Mouse (Mus musculus) liver, embryonic 14.5 days (tissue): ENCODE results near the gene Gaa. TPM values are rescaled to one million over a fixed set of nuclear protein-coding genes. Genes with fewer than 3 reads are reported as not detected.
A peak's percentile ranks its signal among the peaks of the same experiment; 100 is the strongest.
"Not testable (repeated sequence)": the region's sequence is repeated elsewhere in the genome, so short reads cannot be mapped to it uniquely, and the experiment has no call there.

Experiments used
- ATAC-seq: fragments of 200-750 bp; cut with Nextera tagmentation; 2 replicates; pipeline ENCODE4 v1.8.0; 2017; ENCODE audit warnings: moderate number of reproducible peaks, mild to moderate bottlenecking, moderate library complexity; ENCODE audit not compliant: insufficient read depth
- DNase-seq, 3 experiments: peaks; one replicate each; pipeline ENCODE4 v3.0.0-alpha.2; 2012 to 2013; ENCODE audit warnings: low read depth in 3 of 3, low spot score in 3 of 3
- H3K27ac ChIP-seq: fragments of 300-500 bp; sonication (generic); 2 replicates; pipeline ENCODE4 v1.5.1; 2014; ENCODE audit warnings: moderate library complexity, mild to moderate bottlenecking, control low read depth, inconsistent platforms
- H3K27me3 ChIP-seq: fragments of 300-500 bp; sonication (generic); 2 replicates; pipeline ENCODE4 v1.6.1; 2014; ENCODE audit warnings: mild to moderate bottlenecking, low read length, moderate library complexity; ENCODE audit not compliant: control insufficient read depth, insufficient read depth
- H3K36me3 ChIP-seq: fragments of 300-500 bp; sonication (generic); replicated peaks from 2 replicates; pipeline ENCODE4 v1.6.1; 2014; ENCODE audit warnings: low read depth; ENCODE audit not compliant: control insufficient read depth, insufficient read depth
- H3K4me1 ChIP-seq, 2 experiments: fragments of 200-500 bp in 1 of 2; fragments of 300-500 bp in 1 of 2; sonication (generic) in 1 of 2; replicated peaks; 2 replicates each; pipeline ENCODE4 v1.6.1; 2012 to 2014; ENCODE audit warnings: antibody characterized with exemption in 1 of 2, inconsistent platforms in 1 of 2, low read length in 1 of 2; ENCODE audit not compliant: control insufficient read depth in 2 of 2, insufficient read depth in 2 of 2
- H3K4me2 ChIP-seq: fragments of 300-500 bp; sonication (generic); 2 replicates; pipeline ENCODE4 v1.6.1; 2014; ENCODE audit warnings: low read depth, mild to moderate bottlenecking, control low read depth, moderate library complexity
- H3K4me3 ChIP-seq, 2 experiments: fragments of 200-500 bp in 1 of 2; fragments of 300-500 bp in 1 of 2; sonication (generic) in 1 of 2; 2 replicates each; pipeline ENCODE4 v1.5.1; 2012 to 2014; ENCODE audit warnings: low read depth in 2 of 2, low read length in 2 of 2, mild to moderate bottlenecking in 2 of 2, control low read depth in 1 of 2, inconsistent platforms in 1 of 2, moderate library complexity in 1 of 2; ENCODE audit not compliant: insufficient read depth in 1 of 2
- H3K9ac ChIP-seq: fragments of 300-500 bp; sonication (generic); replicated peaks from 2 replicates; pipeline ENCODE4 v1.6.1; 2014; ENCODE audit warnings: mild to moderate bottlenecking, control low read depth, moderate library complexity
- H3K9me3 ChIP-seq: fragments of 300-500 bp; sonication (generic); 2 replicates; pipeline ENCODE4 v1.6.1; 2016; ENCODE audit warnings: low read length, mixed read lengths; ENCODE audit not compliant: control insufficient read depth
- CTCF ChIP-seq: IDR thresholded peaks from 2 replicates; pipeline ENCODE4 v1.5.1; 2016; ENCODE audit warnings: antibody characterized with exemption, low read depth, control low read depth
- EP300 ChIP-seq: IDR thresholded peaks from 2 replicates; pipeline ENCODE4 v1.6.1; 2016; ENCODE audit warnings: antibody characterized with exemption, low read depth
- whole genome bisulfite sequencing: fragments of 180-500 bp; shearing (Covaris S2); extraction: QIAGEN DNeasy Blood & Tissue Kit; methylation state at CpG from one replicate; pipeline ENCODE4 v1.1.7; 2014; ENCODE audit not compliant: insufficient replicate concordance; 5-methylcytosine and 5-hydroxymethylcytosine counted together
- polyA plus RNA-seq, 2 experiments: library from polyadenylated mRNA; depleted of rRNA in 1 of 2; stranded (reverse) in 1 of 2; unstranded in 1 of 2; fragments of >200 nt; fragmentation: Nextera tagmentation in 1 of 2; extraction: Ambion mirVana in 1 of 2; gene quantifications; 2 replicates each; pipeline versions ENCODE4 v1.2.1 to v1.2.3; 2012 to 2014

Gene Gaa
- polyA plus RNA-seq, 2 experiments, result 11.8 to 14.7 TPM

DNA sequence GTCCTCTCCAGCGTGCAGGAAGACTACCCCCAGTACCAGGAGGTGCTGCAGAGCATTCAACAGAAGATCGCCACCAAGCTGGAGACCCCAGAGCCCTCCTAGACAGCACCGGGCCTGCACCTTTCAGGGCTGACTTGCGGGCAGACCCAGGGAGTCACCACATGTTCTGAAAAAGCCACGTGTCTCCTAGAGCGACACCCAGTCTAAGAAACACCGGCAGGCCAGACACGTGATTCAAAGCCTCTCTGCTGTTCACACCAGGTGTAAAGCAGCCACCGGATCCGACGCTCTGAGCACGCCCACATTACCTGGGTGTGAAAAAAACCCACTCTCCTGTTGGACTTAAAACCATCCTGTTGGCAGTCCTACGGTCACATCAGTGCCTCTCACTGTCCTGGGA is 3.3 kb upstream of the Gaa start:
- H3K27ac ChIP-seq, result no peak overlapping the region
- H3K9ac ChIP-seq, result no peak overlapping the region
- ATAC-seq (no peak), DNase-seq (no peak)
- no peak overlapping the region for H3K4me3 ChIP-seq
- WGBS, result 73% methylated on average over 13 of the region's 13 CpGs
- H3K4me2 ChIP-seq, result no peak overlapping the region
- no peak for TF ChIP-seq EP300
- TF ChIP-seq CTCF, result no peak
- no peaks in the 10 kb centered on the region for H3K27me3 ChIP-seq
- H3K4me1 ChIP-seq, result peaks cover 0 to 11% of the 10 kb centered on the region in 2 experiments; a peak in 2 of 4 replicates
- no peaks in the 10 kb centered on the region for H3K36me3 ChIP-seq
- no peaks in the 10 kb centered on the region for H3K9me3 ChIP-seq

DNA sequence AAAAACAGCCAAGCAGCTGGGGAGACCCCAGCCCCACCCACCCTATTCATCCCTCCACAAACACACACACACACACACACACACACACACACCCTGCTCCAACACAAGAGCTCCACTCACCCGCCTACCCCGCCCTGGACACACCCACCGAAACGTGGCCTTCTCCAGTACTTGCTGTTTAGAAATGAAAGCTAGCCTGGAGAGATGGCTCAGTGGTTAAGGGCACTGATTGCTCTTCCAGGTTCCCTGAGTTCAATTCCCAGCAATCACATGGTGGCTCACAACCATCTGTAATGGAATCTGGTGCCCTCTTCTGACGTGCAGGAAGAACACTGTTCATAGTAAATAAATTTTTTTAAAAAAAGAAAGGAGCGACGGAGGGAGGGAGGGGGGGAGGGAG is 1.9 kb upstream of the Gaa start:
- H3K4me3 ChIP-seq, result no peak overlapping the region
- no peak for ATAC-seq
- TF ChIP-seq CTCF, result no peak
- no peak for DNase-seq
- 49% methylated on average over 7 of the region's 7 CpGs for whole genome bisulfite sequencing
- H3K9me3 ChIP-seq, result no peaks in the 10 kb centered on the region
- H3K4me2 ChIP-seq, result no peak overlapping the region
- H3K36me3 ChIP-seq, result no peaks in the 10 kb centered on the region
- no peaks in the 10 kb centered on the region for H3K27me3 ChIP-seq
- H3K27ac ChIP-seq, result no peak overlapping the region
- H3K4me1 ChIP-seq, result peaks cover 0 to 11% of the 10 kb centered on the region in 2 experiments; a peak in 2 of 4 replicates
- no peak overlapping the region for H3K9ac ChIP-seq

DNA sequence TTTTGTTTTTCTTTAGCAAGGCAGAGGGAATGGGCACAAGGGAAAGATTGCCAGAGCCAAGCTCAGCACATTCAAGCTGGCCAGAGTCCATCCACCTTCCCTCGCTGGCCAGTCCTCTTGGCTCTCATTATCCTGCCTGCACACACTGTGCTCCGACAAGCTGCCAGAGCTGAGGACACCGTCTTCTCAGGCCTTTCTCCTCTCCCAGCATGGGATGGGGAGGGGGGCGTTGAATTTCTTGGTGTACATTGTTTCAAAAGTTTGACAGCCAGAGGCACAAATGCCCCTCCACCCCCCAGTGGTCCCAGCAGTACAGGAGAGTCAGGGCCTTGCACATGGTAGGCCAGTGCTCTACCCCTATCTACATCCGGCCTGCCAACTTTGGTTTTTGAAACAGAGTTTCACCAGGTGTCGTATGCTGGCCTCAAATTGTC is 429 bp upstream of the Gaa start:
- Histone ChIP-seq H3K4me1 (peaks cover 0 to 11% of the 10 kb centered on the region in 2 experiments; a peak in 2 of 4 replicates), H3K36me3 (no peaks in the 10 kb centered on the region), H3K27ac (no peak overlapping the region), H3K27me3 (no peaks in the 10 kb centered on the region), H3K9me3 (no peaks in the 10 kb centered on the region), H3K4me2 (peak overlapping the region; percentile 65), H3K9ac (no peak overlapping the region), H3K4me3 (no peak overlapping the region; a peak in 1 of 4 replicates)
- no peak for TF ChIP-seq CTCF
- no peak for TF ChIP-seq EP300
- DNase-seq, result no peak
- WGBS, result 46% methylated on average over 6 of the region's 6 CpGs
- peak; percentile 29; the same call in 1 of the 2 replicates for ATAC-seq

DNA sequence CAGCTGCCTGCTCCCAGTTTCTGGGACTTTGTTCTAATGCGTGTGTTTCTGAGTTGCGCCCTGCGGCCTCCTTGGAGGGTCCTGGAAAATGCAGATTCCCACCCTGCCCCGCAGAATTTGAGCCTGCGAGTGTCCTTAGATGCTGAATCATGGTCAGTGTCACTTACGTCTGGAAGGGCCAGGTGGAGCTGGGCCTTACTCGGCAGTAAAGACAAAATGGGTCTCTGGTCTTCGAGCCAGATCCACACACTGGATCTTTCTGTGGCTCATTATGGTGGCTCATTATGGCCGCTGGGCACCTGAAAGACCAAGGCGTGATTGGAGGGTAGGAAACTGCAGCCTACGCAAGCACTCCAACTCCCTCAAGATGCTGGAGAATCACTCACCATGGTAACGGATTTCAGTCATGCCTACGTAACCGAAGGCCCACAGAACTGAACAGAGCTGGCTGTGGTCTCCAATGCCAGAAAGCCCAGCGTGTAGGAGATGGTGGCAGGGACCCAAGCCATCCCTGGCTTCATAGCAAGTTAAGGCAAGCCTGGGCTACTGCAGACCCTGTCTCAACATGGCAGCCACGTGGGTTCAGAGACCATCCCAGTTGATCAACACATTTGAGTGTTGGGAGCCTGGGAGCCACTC is 989 bp downstream of the Gaa start:
- DNase-seq, result no peak
- Histone ChIP-seq H3K4me2 (peak overlapping the region; percentile 65), H3K9me3 (no peaks in the 10 kb centered on the region), H3K4me3 (peak overlapping the region; percentile 58 to 64), H3K36me3 (no peaks in the 10 kb centered on the region), H3K27me3 (no peaks in the 10 kb centered on the region), H3K9ac (no peak overlapping the region; the same call in 1 of the 2 replicates), H3K4me1 (peaks cover 0 to 11% of the 10 kb centered on the region in 2 experiments; a peak in 2 of 4 replicates), H3K27ac (no peak overlapping the region)
- 68% methylated on average over 16 of the region's 16 CpGs for WGBS
- TF ChIP-seq EP300 (no peak), CTCF (no peak)
- ATAC-seq, result no peak

DNA sequence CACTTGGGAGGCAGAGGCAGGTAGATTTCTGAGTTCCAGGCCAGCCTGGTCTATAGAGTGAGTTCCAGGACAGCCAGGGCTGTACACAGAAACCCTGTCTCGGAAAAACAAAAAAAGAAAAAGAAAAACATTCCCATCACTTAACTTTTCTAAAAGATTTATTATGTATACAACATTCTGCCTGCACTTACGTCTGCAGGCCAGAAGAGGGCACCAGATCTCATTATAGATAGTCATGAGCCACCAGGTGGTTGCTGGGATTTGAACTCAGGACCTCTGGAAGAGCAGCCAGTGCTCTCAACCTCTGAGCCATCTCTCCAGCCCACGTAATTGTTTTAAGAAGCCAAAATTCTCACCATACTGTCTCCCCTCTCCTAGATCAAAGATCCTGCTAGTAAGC is 4.8 kb downstream of the Gaa start:
- not testable (repeated sequence) for H3K9me3 ChIP-seq, H3K4me3 ChIP-seq, H3K4me2 ChIP-seq, DNase-seq, H3K27me3 ChIP-seq, H3K4me1 ChIP-seq, H3K9ac ChIP-seq, H3K36me3 ChIP-seq, ATAC-seq, H3K27ac ChIP-seq
- WGBS, result 45% methylated on average over 3 of the region's 3 CpGs
- peak; percentile 65 for TF ChIP-seq CTCF
